Mouse (Mus musculus): ENCODE data around the gene Il17rd. TPM values are rescaled to one million over a fixed set of nuclear protein-coding genes. Genes with fewer than 3 reads are reported as not detected.

Gene Il17rd
- total and polyA plus RNA-seq, 2 experiments from 2014 or later = 1.5 to 7.2 TPM

- H3K27me3 ChIP-seq (ENCODE audit: insufficient read depth, low read length) = no peaks in the 10 kb centered on the region
- no peak overlapping the region for H3K4me2 ChIP-seq (ENCODE audit: low read depth)
- WGBS = 54% methylated on average over 13 of the region's 13 CpGs
- no peaks in the 10 kb centered on the region for H3K36me3 ChIP-seq (ENCODE audit: insufficient read depth)
- H3K4me3 ChIP-seq (ENCODE audit: low read depth, low read length) = no peak overlapping the region
- no peak overlapping the region for H3K9ac ChIP-seq
- DNase-seq = no peak
- H3K27ac ChIP-seq (ENCODE audit: low read depth, low read length) = no peak overlapping the region
- no peak for ATAC-seq
- H3K4me1 ChIP-seq (ENCODE audit: insufficient read depth) = no peaks in the 10 kb centered on the region
- TF ChIP-seq CTCF (IDR thresholded peaks at IDR 0.05; ENCODE audit: low read depth) = no peak
- no peaks in the 10 kb centered on the region for H3K9me3 ChIP-seq (ENCODE audit: low read length)
These were observed 19.9 kb downstream of the Il17rd start for GRCm38 (mm10) chr14:27058535-27059223.

DNA sequence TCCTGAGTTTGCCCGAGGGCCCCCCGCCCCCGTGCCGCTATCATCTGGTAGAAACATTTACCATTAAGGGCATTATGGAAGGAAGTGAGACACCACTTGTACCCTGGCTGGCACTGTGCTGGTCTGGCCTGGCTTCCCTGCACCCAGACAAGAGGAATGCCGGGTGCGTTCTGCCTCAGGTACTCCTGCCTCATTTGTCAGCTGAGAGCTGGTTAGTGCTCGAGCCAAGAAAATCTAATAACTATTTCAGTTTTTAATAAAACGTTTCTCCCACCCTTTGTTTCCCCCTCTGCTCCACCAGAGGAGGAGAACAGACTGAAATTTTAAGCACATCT lies 20.4 kb downstream of the Il17rd start:
- Histone ChIP-seq H3K4me3 (ENCODE audit: low read depth, low read length) (no peak overlapping the region), H3K4me1 (ENCODE audit: insufficient read depth) (no peaks in the 10 kb centered on the region), H3K9ac (no peak overlapping the region), H3K9me3 (ENCODE audit: low read length) (no peaks in the 10 kb centered on the region), H3K27me3 (ENCODE audit: insufficient read depth, low read length) (no peaks in the 10 kb centered on the region), H3K27ac (ENCODE audit: low read depth, low read length) (no peak overlapping the region), H3K36me3 (ENCODE audit: insufficient read depth) (no peaks in the 10 kb centered on the region), H3K4me2 (ENCODE audit: low read depth) (no peak overlapping the region)
- no peak for TF ChIP-seq CTCF (IDR thresholded peaks at IDR 0.05; ENCODE audit: low read depth)
- no peak for DNase-seq
- no peak for ATAC-seq
- WGBS = 63% methylated on average over 8 of the region's 8 CpGs

GRCm38 (mm10) chr14:27063338-27063737 lies 24.6 kb downstream of the Il17rd start:
- no peak overlapping the region for H3K27ac ChIP-seq (ENCODE audit: low read depth, low read length)
- DNase-seq (no peak), ATAC-seq (no peak)
- no peak overlapping the region for H3K4me2 ChIP-seq (ENCODE audit: low read depth)
- 100% methylated on average over 1 of the region's 1 CpGs for WGBS
- H3K9ac ChIP-seq = no peak overlapping the region
- no peak for TF ChIP-seq CTCF (IDR thresholded peaks at IDR 0.05; ENCODE audit: low read depth)
- no peaks in the 10 kb centered on the region for H3K9me3 ChIP-seq (ENCODE audit: low read length)
- no peaks in the 10 kb centered on the region for H3K27me3 ChIP-seq (ENCODE audit: insufficient read depth, low read length)
- no peak overlapping the region for H3K4me3 ChIP-seq (ENCODE audit: low read depth, low read length)
- no peaks in the 10 kb centered on the region for H3K36me3 ChIP-seq (ENCODE audit: insufficient read depth)
- H3K4me1 ChIP-seq (ENCODE audit: insufficient read depth) = peaks cover 10% of the 10 kb centered on the region; the same call in 1 of the 2 replicates

GRCm38 (mm10) chr14:27066171-27066929 lies 27.6 kb downstream of the Il17rd start:
- H3K36me3 ChIP-seq (ENCODE audit: insufficient read depth) = no peaks in the 10 kb centered on the region
- H3K27ac ChIP-seq (ENCODE audit: low read depth, low read length) = no peak overlapping the region
- H3K4me2 ChIP-seq (ENCODE audit: low read depth) = no peak overlapping the region
- no peaks in the 10 kb centered on the region for H3K9me3 ChIP-seq (ENCODE audit: low read length)
- H3K9ac ChIP-seq = no peak overlapping the region
- DNase-seq (no peak), ATAC-seq (peak; percentile 33; the same call in 1 of the 2 replicates)
- H3K27me3 ChIP-seq (ENCODE audit: insufficient read depth, low read length) = no peaks in the 10 kb centered on the region
- peaks cover 10% of the 10 kb centered on the region; the same call in 1 of the 2 replicates for H3K4me1 ChIP-seq (ENCODE audit: insufficient read depth)
- 16% methylated on average over 9 of the region's 9 CpGs for WGBS
- no peak overlapping the region for H3K4me3 ChIP-seq (ENCODE audit: low read depth, low read length)
- TF ChIP-seq CTCF (IDR thresholded peaks at IDR 0.05; ENCODE audit: low read depth) = no peak

DNA sequence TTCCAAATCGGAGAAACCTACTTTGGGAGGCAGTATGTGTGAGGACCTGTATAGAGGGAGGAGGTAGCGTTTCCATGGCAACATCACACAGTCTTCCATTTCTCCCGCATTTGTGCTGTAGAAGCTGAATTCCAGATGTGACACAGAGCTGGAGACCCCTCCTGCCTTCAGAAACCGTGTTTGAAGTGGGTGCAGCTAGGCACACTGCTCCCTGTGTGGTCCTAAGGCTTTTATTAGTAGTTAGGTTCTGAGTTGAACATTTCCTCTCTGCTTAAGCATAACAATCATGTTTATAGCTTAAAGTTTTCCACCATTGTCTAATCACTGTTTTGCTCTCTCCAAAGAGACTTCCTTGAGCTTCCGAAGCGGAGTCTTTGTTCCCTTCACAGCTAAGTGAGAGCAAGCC lies 29.1 kb downstream of the Il17rd start:
- no peaks in the 10 kb centered on the region for H3K27me3 ChIP-seq (ENCODE audit: insufficient read depth, low read length)
- ATAC-seq (peak; percentile 92), DNase-seq (peak; percentile 57)
- no peaks in the 10 kb centered on the region for H3K36me3 ChIP-seq (ENCODE audit: insufficient read depth)
- peak overlapping the region; percentile 62 for H3K27ac ChIP-seq (ENCODE audit: low read depth, low read length)
- no peak for TF ChIP-seq CTCF (IDR thresholded peaks at IDR 0.05; ENCODE audit: low read depth)
- 26% methylated on average over 6 of the region's 6 CpGs for WGBS
- H3K4me2 ChIP-seq (ENCODE audit: low read depth) = peak overlapping the region; percentile 19; the same call in 1 of the 2 replicates
- H3K4me1 ChIP-seq (ENCODE audit: insufficient read depth) = peaks cover 10% of the 10 kb centered on the region; the same call in 1 of the 2 replicates
- H3K9ac ChIP-seq = no peak overlapping the region
- no peaks in the 10 kb centered on the region for H3K9me3 ChIP-seq (ENCODE audit: low read length)
- H3K4me3 ChIP-seq (ENCODE audit: low read depth, low read length) = no peak overlapping the region

DNA sequence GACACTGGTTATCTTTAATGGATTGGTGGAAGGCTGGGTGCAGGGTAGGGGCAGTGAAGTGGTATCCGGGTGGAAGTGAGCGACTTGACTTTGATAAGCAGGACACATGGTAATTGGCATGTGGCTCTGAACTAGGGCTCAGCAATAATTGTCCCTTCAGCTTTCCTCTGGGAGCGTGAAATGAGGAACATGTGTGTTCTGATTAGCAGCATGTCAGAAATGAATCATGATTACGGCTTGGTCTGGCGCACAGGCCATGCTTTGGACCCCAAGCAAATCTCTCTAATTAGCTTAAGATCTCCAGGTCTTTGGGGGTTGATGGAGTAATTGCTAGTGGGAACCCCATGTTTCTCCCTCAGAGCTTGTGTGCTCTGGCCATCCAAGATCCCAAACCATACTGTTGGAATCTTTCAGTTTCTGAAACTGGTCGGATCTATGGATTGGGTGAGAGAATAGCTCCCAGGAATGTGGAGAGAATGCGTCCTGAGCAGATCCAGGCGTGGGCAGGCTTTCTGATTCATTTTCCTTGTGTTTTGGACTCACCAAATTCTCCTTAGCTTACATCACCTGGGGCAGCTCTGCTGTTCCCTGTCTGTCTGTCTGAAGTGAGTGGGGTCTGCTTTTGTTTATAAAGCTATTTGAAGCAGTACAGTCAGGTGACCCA lies 30.8 kb downstream of the Il17rd start:
- Histone ChIP-seq H3K27ac (ENCODE audit: low read depth, low read length) (no peak overlapping the region), H3K4me2 (ENCODE audit: low read depth) (no peak overlapping the region), H3K36me3 (ENCODE audit: insufficient read depth) (no peaks in the 10 kb centered on the region), H3K27me3 (ENCODE audit: insufficient read depth, low read length) (no peaks in the 10 kb centered on the region), H3K9me3 (ENCODE audit: low read length) (no peaks in the 10 kb centered on the region), H3K4me3 (ENCODE audit: low read depth, low read length) (no peak overlapping the region), H3K4me1 (ENCODE audit: insufficient read depth) (peaks cover 10% of the 10 kb centered on the region; the same call in 1 of the 2 replicates), H3K9ac (no peak overlapping the region)
- no peak for ATAC-seq
- no peak for TF ChIP-seq CTCF (IDR thresholded peaks at IDR 0.05; ENCODE audit: low read depth)
- 40% methylated on average over 8 of the region's 8 CpGs for WGBS
- DNase-seq = no peak

DNA sequence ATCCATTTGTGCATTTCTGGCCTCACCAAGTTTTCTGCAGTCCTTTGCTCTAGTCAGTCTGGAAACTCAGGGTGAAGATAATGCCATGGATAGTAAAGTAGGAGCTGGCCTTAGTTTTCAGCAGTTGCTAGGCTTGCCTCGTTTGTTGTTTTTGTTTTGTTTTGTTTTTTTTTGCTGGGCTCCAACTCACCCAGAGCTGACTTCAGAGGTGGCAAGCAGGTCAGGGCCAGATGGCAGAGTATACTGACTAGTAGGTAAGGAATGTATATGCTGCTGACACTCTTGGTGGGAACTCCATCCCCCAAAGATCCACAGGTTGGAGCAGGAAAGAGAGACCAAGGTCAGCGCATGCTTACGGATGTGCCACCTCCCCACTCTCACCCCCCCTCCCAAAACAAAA lies 31.4 kb downstream of the Il17rd start:
- H3K27ac ChIP-seq (ENCODE audit: low read depth, low read length) = no peak overlapping the region
- H3K4me1 ChIP-seq (ENCODE audit: insufficient read depth) = peaks cover 10% of the 10 kb centered on the region; the same call in 1 of the 2 replicates
- no peaks in the 10 kb centered on the region for H3K27me3 ChIP-seq (ENCODE audit: insufficient read depth, low read length)
- H3K9ac ChIP-seq = no peak overlapping the region
- H3K9me3 ChIP-seq (ENCODE audit: low read length) = no peaks in the 10 kb centered on the region
- no peak for TF ChIP-seq CTCF (IDR thresholded peaks at IDR 0.05; ENCODE audit: low read depth)
- no peak for DNase-seq
- no peak for ATAC-seq
- no peak overlapping the region for H3K4me2 ChIP-seq (ENCODE audit: low read depth)
- no peak overlapping the region for H3K4me3 ChIP-seq (ENCODE audit: low read depth, low read length)
- no peaks in the 10 kb centered on the region for H3K36me3 ChIP-seq (ENCODE audit: insufficient read depth)
- 46% methylated on average over 3 of the region's 3 CpGs for WGBS
